Comparison of ENCODE assay signal across 24 mouse cellular contexts in genomic region chr2:143019727-143020126, GRCm38 (mm10). TPM values are rescaled to one million over a fixed set of nuclear protein-coding genes. Genes with fewer than 3 reads are reported as not detected.
A peak's percentile ranks its signal among the peaks of the same experiment; 100 is the strongest.
DNase-seq lines count a peak whose midpoint lies in the region; ATAC-seq lines count a peak whose summit lies in the region.
"Had no signal": no experiment of that assay in that cellular context is flagged by ENCODE, and none has a peak within 500 bp of the region (broad histone marks: within the 10 kb centered on the region; RNA-seq: fewer than 3 reads in every experiment).

No protein-coding gene starts in this region.

- no peak overlapping the region for H3K9ac ChIP-seq in kidney, embryonic 14.5 days (ENCODE audit: low read depth, low read length)
- H3K9ac ChIP-seq in neural tube, embryonic 11.5 days (ENCODE audit: low read length): no peak overlapping the region
- no peak overlapping the region for H3K9ac ChIP-seq in lung, embryonic 15.5 days
- H3K9ac ChIP-seq in neural tube, embryonic 14.5 days (replicated peaks; ENCODE audit: low read depth, low read length): no peak overlapping the region
- H3K9ac ChIP-seq: forebrain, embryonic 12.5 days; heart, embryonic 13.5 days; liver, embryonic 13.5 days; midbrain, embryonic 15.5 days had no signal

- H3K4me3 ChIP-seq in kidney, embryonic 14.5 days (ENCODE audit: low read length): no peak overlapping the region
- no peak overlapping the region for H3K4me3 ChIP-seq in neural tube, embryonic 11.5 days (ENCODE audit: low read depth, low read length)
- H3K4me3 ChIP-seq in lung, embryonic 15.5 days: no peak overlapping the region
- no peak overlapping the region for H3K4me3 ChIP-seq in neural tube, embryonic 14.5 days (ENCODE audit: low read depth, low read length)
- H3K4me3 ChIP-seq: forebrain, embryonic 12.5 days; heart, embryonic 13.5 days; liver, embryonic 13.5 days; midbrain, embryonic 15.5 days had no signal

- 9% methylated on average over 2 of the region's 2 CpGs for WGBS in kidney, embryonic 14.5 days
- WGBS in neural tube, embryonic 11.5 days: 22% methylated on average over 2 of the region's 2 CpGs
- WGBS in lung, embryonic 15.5 days: 33% methylated on average over 2 of the region's 2 CpGs
- 16% methylated on average over 2 of the region's 2 CpGs for WGBS in neural tube, embryonic 14.5 days

- intact Hi-C loops in left cerebral cortex, postnatal 10 days (cut with DNase I): no loop called here

- no peak for DNase-seq in kidney, adult 9 months
- peak; percentile 14 for DNase-seq in neural tube, embryonic 11.5 days (ENCODE audit: low spot score)
- no peak for DNase-seq in neural tube, embryonic 10.5 days (ENCODE audit: extremely low spot score, low spot score)
- DNase-seq in urinary bladder, adult 2 months (ENCODE audit: low spot score): no peak
- no peak for DNase-seq in left cerebral cortex, postnatal 10 days (ENCODE audit: extremely low spot score in 1 of 2, low spot score in 2 of 2)
- DNase-seq: cerebellum, adult 9-10 months; heart, postnatal 36 days; kidney, postnatal 14 days; liver, embryonic 13.5 days; thymus, postnatal 36 days had no signal

- peak overlapping the region; percentile 39; the same call in 1 of the 2 replicates for H3K27ac ChIP-seq in kidney, embryonic 14.5 days (ENCODE audit: low read depth, low read length)
- H3K27ac ChIP-seq in neural tube, embryonic 11.5 days (ENCODE audit: low read depth, low read length): no peak overlapping the region
- no peak overlapping the region for H3K27ac ChIP-seq in lung, embryonic 15.5 days
- peak overlapping the region; percentile 13; the same call in 1 of the 2 replicates for H3K27ac ChIP-seq in neural tube, embryonic 14.5 days (ENCODE audit: low read depth, low read length)
- H3K27ac ChIP-seq: forebrain, embryonic 12.5 days; heart, embryonic 13.5 days; liver, embryonic 13.5 days; midbrain, embryonic 15.5 days had no signal

- ATAC-seq in kidney, embryonic 14.5 days (ENCODE audit: low FRiP score, low TSS enrichment): no peak
- ATAC-seq in neural tube, embryonic 11.5 days (ENCODE audit: insufficient read depth, low FRiP score, low TSS enrichment): no peak; the same call in 1 of the 2 replicates
- peak; percentile 35; the same call in 1 of the 2 replicates for ATAC-seq in lung, embryonic 15.5 days (ENCODE audit: borderline replicate concordance, extremely low read depth, low FRiP score, low TSS enrichment)
- peak; percentile 54; the same call in 1 of the 2 replicates for ATAC-seq in neural tube, embryonic 14.5 days (ENCODE audit: low read depth)
- ATAC-seq: midbrain, embryonic 15.5 days had no signal

- no peaks in the 10 kb centered on the region for H3K27me3 ChIP-seq in kidney, embryonic 14.5 days (ENCODE audit: control insufficient read depth, insufficient read depth, low read length)
- no peaks in the 10 kb centered on the region for H3K27me3 ChIP-seq in neural tube, embryonic 11.5 days (ENCODE audit: control insufficient read depth, insufficient read depth, low read length)
- H3K27me3 ChIP-seq in lung, embryonic 15.5 days: no peaks in the 10 kb centered on the region
- H3K27me3 ChIP-seq in neural tube, embryonic 14.5 days (ENCODE audit: control insufficient read depth, insufficient read depth, low read length): no peaks in the 10 kb centered on the region
- H3K27me3 ChIP-seq: forebrain, embryonic 12.5 days; heart, embryonic 13.5 days; liver, embryonic 13.5 days; midbrain, embryonic 15.5 days had no signal

- H3K4me2 ChIP-seq in kidney, embryonic 14.5 days (replicated peaks; ENCODE audit: low read depth, low read length): no peak overlapping the region
- no peak overlapping the region for H3K4me2 ChIP-seq in neural tube, embryonic 11.5 days (ENCODE audit: low read depth)
- H3K4me2 ChIP-seq in lung, embryonic 15.5 days: no peak overlapping the region
- H3K4me2 ChIP-seq in neural tube, embryonic 14.5 days (ENCODE audit: low read depth, low read length): no peak overlapping the region
- H3K4me2 ChIP-seq: forebrain, embryonic 12.5 days; heart, embryonic 13.5 days; liver, embryonic 13.5 days; midbrain, embryonic 15.5 days had no signal

- peaks cover 11% of the 10 kb centered on the region; the same call in 1 of the 2 replicates for H3K4me1 ChIP-seq in kidney, embryonic 14.5 days (ENCODE audit: control insufficient read depth, insufficient read depth, low read length)
- H3K4me1 ChIP-seq in neural tube, embryonic 11.5 days (ENCODE audit: control insufficient read depth, insufficient read depth, low read length): peaks cover 11% of the 10 kb centered on the region
- no peaks in the 10 kb centered on the region for H3K4me1 ChIP-seq in lung, embryonic 15.5 days
- H3K4me1 ChIP-seq in neural tube, embryonic 14.5 days (ENCODE audit: control insufficient read depth, insufficient read depth, low read length): peaks cover 5% of the 10 kb centered on the region; the same call in 1 of the 2 replicates
- H3K4me1 ChIP-seq: forebrain, embryonic 12.5 days; heart, embryonic 13.5 days; liver, embryonic 13.5 days; midbrain, embryonic 15.5 days had no signal

- no peaks in the 10 kb centered on the region for H3K36me3 ChIP-seq in kidney, embryonic 14.5 days (ENCODE audit: control insufficient read depth, insufficient read depth, low read length)
- no peaks in the 10 kb centered on the region for H3K36me3 ChIP-seq in neural tube, embryonic 11.5 days (ENCODE audit: control insufficient read depth, insufficient read depth, low read length)
- H3K36me3 ChIP-seq in lung, embryonic 15.5 days: no peaks in the 10 kb centered on the region
- H3K36me3 ChIP-seq in neural tube, embryonic 14.5 days (ENCODE audit: control insufficient read depth, insufficient read depth, low read length): no peaks in the 10 kb centered on the region
- H3K36me3 ChIP-seq: forebrain, embryonic 12.5 days; heart, embryonic 13.5 days; liver, embryonic 13.5 days; midbrain, embryonic 15.5 days had no signal

- H3K9me3 ChIP-seq in kidney, embryonic 14.5 days (ENCODE audit: control insufficient read depth, low read length): peaks cover 2% of the 10 kb centered on the region; the same call in 1 of the 2 replicates
- H3K9me3 ChIP-seq in neural tube, embryonic 11.5 days (ENCODE audit: control insufficient read depth, low read length): no peaks in the 10 kb centered on the region
- no peaks in the 10 kb centered on the region for H3K9me3 ChIP-seq in lung, embryonic 15.5 days
- no peaks in the 10 kb centered on the region for H3K9me3 ChIP-seq in neural tube, embryonic 14.5 days (ENCODE audit: control insufficient read depth, low read length)
- H3K9me3 ChIP-seq: forebrain, embryonic 12.5 days; heart, embryonic 13.5 days; liver, embryonic 13.5 days; midbrain, embryonic 15.5 days had no signal

RNA-seq across cellular contexts. Expression of gene Snrpb2, which starts 43.1 kb away (rescaled TPM):
- polyA plus RNA-seq in kidney, embryonic 14.5 days (2014; fragmentation: Nextera tagmentation; extraction: Ambion mirVana): 102 and 136 TPM in 2 replicates
- polyA plus RNA-seq in neural tube, embryonic 11.5 days (2014; fragmentation: Nextera tagmentation; extraction: Ambion mirVana): 128 and 132 TPM in 2 replicates
- 74.2 and 75.2 TPM in 2 replicates for polyA plus RNA-seq in lung, embryonic 15.5 days (2015; fragmentation: Nextera tagmentation; extraction: Ambion mirVana)
- polyA plus RNA-seq in neural tube, embryonic 14.5 days (2014; fragmentation: Nextera tagmentation; extraction: Ambion mirVana): 54.4 and 65.3 TPM in 2 replicates
- polyA plus RNA-seq in urinary bladder, adult 2 months (2012; rRNA removed): 26.5 and 31.0 TPM in 2 replicates
- total RNA-seq in left cerebral cortex, postnatal 10 days (2021): 10 to 100 TPM; 60.1 to 61.3 TPM

RNA-seq across cellular contexts. Expression of gene Otor, which starts 58.5 kb away (rescaled TPM):
- polyA plus RNA-seq in kidney, embryonic 14.5 days (2014; fragmentation: Nextera tagmentation; extraction: Ambion mirVana): 0.23 and 0.41 TPM in 2 replicates
- polyA plus RNA-seq in neural tube, embryonic 11.5 days (2014; fragmentation: Nextera tagmentation; extraction: Ambion mirVana): 3.1 and 3.6 TPM in 2 replicates
- 0.69 and 1.1 TPM in 2 replicates for polyA plus RNA-seq in lung, embryonic 15.5 days (2015; fragmentation: Nextera tagmentation; extraction: Ambion mirVana)
- 0.28 and 0.36 TPM in 2 replicates for polyA plus RNA-seq in neural tube, embryonic 14.5 days (2014; fragmentation: Nextera tagmentation; extraction: Ambion mirVana)
- not detected in 2 replicates for polyA plus RNA-seq in urinary bladder, adult 2 months (2012; rRNA removed)
- total RNA-seq in left cerebral cortex, postnatal 10 days (2021): not detected
- total RNA-seq: adrenal gland, postnatal 4 days; heart, postnatal 36 days; layer of hippocampus, postnatal 10 days; left cerebral cortex, postnatal 25 days; megakaryocyte progenitor cell, adult 5-6 weeks had no signal
- polyA plus RNA-seq: C2C12; cortical plate, adult 2 months; gonadal fat pad, adult 2 months; testis, adult 2 months had no signal

Comparison
In these comparisons a context has a peak if more than half of its experiments do, and no peak if none do; other contexts are left out.
1. ATAC-seq: peak in lung, embryonic 15.5 days (single experiment) and neural tube, embryonic 14.5 days (single experiment); none in kidney, embryonic 14.5 days (single experiment) and neural tube, embryonic 11.5 days (single experiment).
2. H3K27ac ChIP-seq: peak in kidney, embryonic 14.5 days (single experiment) and neural tube, embryonic 14.5 days (single experiment); none in neural tube, embryonic 11.5 days (single experiment) and lung, embryonic 15.5 days (single experiment).